Mouse (Mus musculus): ENCODE measurements around the gene 1700021F05Rik. TPM values are rescaled to one million over a fixed set of nuclear protein-coding genes. Genes with fewer than 3 reads are reported as not detected.
A peak's percentile ranks its signal among the peaks of the same experiment; 100 is the strongest.
"Not testable (repeated sequence)": the region's sequence is repeated elsewhere in the genome, so short reads cannot be mapped to it uniquely, and the experiment has no call there.

The 1700021F05Rik gene
- polyA plus RNA-seq, 1 experiment from 2014 or later = 62.6 TPM

DNA sequence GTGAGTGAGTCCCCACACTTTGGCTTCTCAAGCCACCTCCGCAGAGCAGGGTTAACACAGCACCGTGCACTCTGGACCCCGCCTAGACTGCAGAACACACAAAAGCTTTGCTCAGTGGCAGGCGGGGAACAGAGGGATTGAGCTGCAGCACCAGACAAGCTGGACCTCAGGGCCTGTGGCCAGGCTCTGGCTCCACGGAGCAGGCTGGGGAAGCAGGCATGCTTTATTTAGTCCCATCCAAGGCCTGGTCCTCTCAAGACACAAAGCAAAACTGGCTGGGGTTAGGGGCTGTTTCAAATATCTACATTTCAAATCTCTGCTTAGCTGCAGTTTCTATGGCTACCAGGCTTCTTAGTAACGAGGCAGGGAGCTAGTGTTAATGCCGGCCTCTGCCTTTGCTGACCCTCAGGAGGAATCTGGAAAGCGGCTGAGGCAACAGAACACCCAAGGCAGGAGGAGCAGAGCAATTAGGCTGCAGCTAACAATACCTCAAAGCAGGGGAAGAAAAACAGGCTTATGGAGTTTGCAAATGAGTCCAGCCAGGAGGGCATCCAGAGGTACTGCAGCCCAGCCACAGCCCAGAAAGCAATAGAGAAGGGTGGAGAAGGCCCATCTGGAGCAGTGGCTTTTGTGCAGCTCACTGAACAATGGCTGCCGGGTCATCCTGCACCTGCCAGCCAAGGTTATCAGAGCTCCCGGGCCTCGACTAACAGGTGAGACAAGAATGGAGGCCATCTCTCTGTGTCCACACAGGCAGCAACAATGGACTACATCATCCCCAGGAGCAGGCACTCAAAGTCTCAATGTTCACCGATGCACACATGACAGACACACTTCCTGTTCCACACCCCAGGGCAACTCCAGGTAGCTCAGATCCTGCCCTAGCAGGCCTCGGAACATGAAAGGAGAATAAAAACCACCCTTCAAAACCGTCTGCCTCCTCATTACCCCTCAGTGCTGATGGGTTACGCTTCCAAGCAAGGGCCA is 13.2 kb downstream of the 1700021F05Rik start:
- H3K36me3 ChIP-seq (replicated peaks) = peaks cover 13% of the 10 kb centered on the region; the same call in 1 of the 2 replicates
- 19% methylated on average over 15 of the region's 15 CpGs for whole genome bisulfite sequencing

DNA sequence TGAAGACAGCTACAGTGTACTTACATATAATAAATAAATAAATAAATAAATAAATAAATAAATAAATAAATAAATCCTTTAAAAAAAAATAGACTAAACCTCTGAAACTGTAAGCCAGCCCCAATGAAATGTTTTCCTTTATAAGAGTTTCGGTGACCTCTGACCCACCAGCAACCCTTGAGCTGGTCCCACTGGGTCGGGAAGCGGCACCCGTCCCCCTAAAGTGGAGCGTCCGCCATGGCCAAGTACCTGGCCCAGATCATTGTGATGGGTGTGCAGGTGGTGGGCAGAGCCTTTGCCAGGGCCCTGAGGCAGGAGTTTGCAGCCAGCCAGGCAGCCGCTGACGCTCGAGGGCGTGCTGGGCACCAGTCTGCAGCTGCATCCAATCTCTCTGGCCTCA is 16.9 kb downstream of the 1700021F05Rik start, which contains the start of gene Gm9803:
Gene Gm9803, plus strand, starts transcription at position 154 of the 400 bp plus-strand sequence.
- H3K27ac ChIP-seq; H3K4me3 ChIP-seq; H3K36me3 ChIP-seq (replicated peaks); ATAC-seq (replicated peaks); H3K9me3 ChIP-seq; H3K27me3 ChIP-seq (replicated peaks); H3K4me2 ChIP-seq; H3K9ac ChIP-seq: not testable (repeated sequence)
- WGBS = 95% methylated on average over 10 of the region's 10 CpGs
- H3K4me1 ChIP-seq = peaks cover 22% of the 10 kb centered on the region

More for the DNA sequence above, 13.2 kb downstream of the 1700021F05Rik start:
- Histone ChIP-seq H3K4me1 (peaks cover 22% of the 10 kb centered on the region), H3K9ac (peak overlapping the region; percentile 23), H3K27ac (peak overlapping the region; percentile 87), H3K27me3 (replicated peaks) (no peaks in the 10 kb centered on the region), H3K9me3 (no peaks in the 10 kb centered on the region), H3K4me2 (no peak overlapping the region; the same call in 1 of the 2 replicates), H3K4me3 (no peak overlapping the region)
- peak; percentile 83 for ATAC-seq (replicated peaks)

DNA sequence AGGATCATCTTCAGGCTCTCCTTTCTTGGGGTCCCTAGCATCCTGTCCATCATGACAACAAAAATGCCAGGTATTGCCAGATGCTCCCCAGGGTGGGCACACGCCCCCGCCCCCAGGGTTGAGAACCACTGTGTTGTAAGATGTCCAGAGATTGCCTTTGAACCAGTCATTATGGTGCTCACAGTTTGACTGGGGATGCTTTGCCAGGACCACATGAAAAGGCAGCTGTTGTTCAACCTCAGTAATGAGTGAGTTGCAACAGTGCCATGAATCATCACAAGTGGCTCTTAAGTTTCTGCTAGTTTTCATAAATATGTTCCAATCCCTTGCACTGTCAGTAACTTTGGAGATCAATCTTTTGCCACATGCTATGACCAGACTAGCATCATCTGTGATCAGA is 20.8 kb downstream of the 1700021F05Rik start:
- Histone ChIP-seq H3K4me3 (no peak overlapping the region), H3K9ac (no peak overlapping the region), H3K4me1 (no peaks in the 10 kb centered on the region), H3K4me2 (no peak overlapping the region), H3K36me3 (replicated peaks) (no peaks in the 10 kb centered on the region), H3K27ac (no peak overlapping the region), H3K9me3 (no peaks in the 10 kb centered on the region), H3K27me3 (replicated peaks) (no peaks in the 10 kb centered on the region)
- no peak for ATAC-seq (replicated peaks)
- 98% methylated on average over 2 of the region's 2 CpGs for WGBS

DNA sequence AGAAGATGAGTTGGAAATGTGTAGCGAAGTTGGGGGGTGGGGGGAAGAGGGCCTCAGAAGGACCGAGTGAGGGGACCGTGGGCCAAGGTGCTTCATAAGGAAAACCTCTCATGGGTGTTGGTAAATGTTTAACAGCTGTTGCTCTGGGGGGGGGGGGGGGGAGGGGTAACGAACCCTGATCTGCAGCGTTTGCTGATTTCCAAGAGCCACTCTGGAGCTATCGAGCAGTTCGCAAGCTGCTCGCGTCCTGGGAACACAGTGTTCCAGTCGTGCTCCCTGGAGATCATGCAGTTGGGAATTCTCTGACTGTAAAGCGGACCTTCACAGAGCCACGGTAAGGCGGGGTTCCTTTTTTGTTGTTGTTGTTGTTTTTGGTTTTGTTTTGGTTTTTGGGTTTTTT is 22.4 kb downstream of the 1700021F05Rik start:
- Histone ChIP-seq H3K4me1 (no peaks in the 10 kb centered on the region), H3K27ac (no peak overlapping the region), H3K9ac (no peak overlapping the region), H3K36me3 (replicated peaks) (0 out of 2 replicates have a peak, but pooled peaks cover under 1% of the 10 kb centered on the region), H3K27me3 (replicated peaks) (no peaks in the 10 kb centered on the region), H3K4me3 (no peak overlapping the region), H3K9me3 (no peaks in the 10 kb centered on the region), H3K4me2 (no peak overlapping the region)
- no peak for ATAC-seq (replicated peaks)
- 80% methylated on average over 12 of the region's 13 CpGs for WGBS

GRCm38 (mm10) chr10:43517836-43518235 is 23.0 kb downstream of the 1700021F05Rik start:
- H3K27ac ChIP-seq = no peak overlapping the region
- WGBS = 60% methylated on average over 4 of the region's 4 CpGs
- no peak for ATAC-seq (replicated peaks)

GRCm38 (mm10) chr10:43516992-43517660 is 23.7 kb downstream of the 1700021F05Rik start:
- H3K27me3 ChIP-seq (replicated peaks) = no peaks in the 10 kb centered on the region
- no peaks in the 10 kb centered on the region for H3K4me1 ChIP-seq
- no peak overlapping the region for H3K4me2 ChIP-seq
- H3K4me3 ChIP-seq = no peak overlapping the region
- no peak overlapping the region for H3K9ac ChIP-seq
- WGBS = 78% methylated on average over 6 of the region's 6 CpGs
- peak; percentile 53 for ATAC-seq (replicated peaks)
- H3K36me3 ChIP-seq (replicated peaks) = 0 out of 2 replicates have a peak, but pooled peaks cover 7% of the 10 kb centered on the region
- no peaks in the 10 kb centered on the region for H3K9me3 ChIP-seq
- no peak overlapping the region for H3K27ac ChIP-seq

More at GRCm38 (mm10) chr10:43517836-43518235, 23.0 kb downstream of the 1700021F05Rik start:
- H3K4me3 ChIP-seq = no peak overlapping the region
- no peaks in the 10 kb centered on the region for H3K27me3 ChIP-seq (replicated peaks)
- H3K36me3 ChIP-seq (replicated peaks) = 0 out of 2 replicates have a peak, but pooled peaks cover 4% of the 10 kb centered on the region
- H3K4me2 ChIP-seq = no peak overlapping the region
- H3K9ac ChIP-seq = no peak overlapping the region
- H3K9me3 ChIP-seq = no peaks in the 10 kb centered on the region
- H3K4me1 ChIP-seq = no peaks in the 10 kb centered on the region

DNA sequence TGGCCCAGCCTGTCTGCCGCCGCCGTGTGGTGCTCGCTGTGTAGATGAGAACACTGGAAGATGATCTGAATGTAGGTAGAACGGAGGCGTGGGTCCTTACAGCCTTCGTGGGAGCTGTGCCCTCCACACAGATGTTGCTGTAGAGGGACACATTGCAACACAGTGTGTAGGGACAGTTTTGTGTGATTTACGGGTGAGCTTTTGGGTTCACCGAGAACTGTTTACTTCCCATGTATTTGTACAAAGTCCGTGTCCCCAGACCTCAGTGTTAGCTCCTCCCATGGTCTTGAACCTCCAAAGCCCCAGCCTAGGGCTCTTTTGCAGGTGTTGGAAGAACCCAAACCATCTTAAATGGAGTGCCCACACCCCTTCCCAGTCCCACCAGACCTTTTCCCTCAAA is 27.8 kb downstream of the 1700021F05Rik start:
- no peak for ATAC-seq (replicated peaks)
- peaks cover 31% of the 10 kb centered on the region for H3K36me3 ChIP-seq (replicated peaks)
- no peaks in the 10 kb centered on the region for H3K27me3 ChIP-seq (replicated peaks)
- no peak overlapping the region for H3K27ac ChIP-seq
- no peaks in the 10 kb centered on the region for H3K4me1 ChIP-seq
- H3K4me3 ChIP-seq = no peak overlapping the region
- WGBS = 94% methylated on average over 10 of the region's 10 CpGs
- H3K9ac ChIP-seq = no peak overlapping the region
- no peak overlapping the region for H3K4me2 ChIP-seq
- H3K9me3 ChIP-seq = no peaks in the 10 kb centered on the region

- ATAC-seq (replicated peaks) = no peak
- Histone ChIP-seq H3K9me3 (no peaks in the 10 kb centered on the region), H3K4me1 (no peaks in the 10 kb centered on the region)
Observed at GRCm38 (mm10) chr10:43509228-43509627, 31.6 kb downstream of the 1700021F05Rik start.

GRCm38 (mm10) chr10:43507051-43507450 is 33.7 kb downstream of the 1700021F05Rik start:
- WGBS = 72% methylated on average over 4 of the region's 4 CpGs
- no peak for ATAC-seq (replicated peaks)
- H3K4me3 ChIP-seq = no peak overlapping the region
- H3K27me3 ChIP-seq (replicated peaks) = no peaks in the 10 kb centered on the region
- H3K27ac ChIP-seq = no peak overlapping the region
- no peaks in the 10 kb centered on the region for H3K9me3 ChIP-seq
- no peaks in the 10 kb centered on the region for H3K4me1 ChIP-seq
- H3K36me3 ChIP-seq (replicated peaks) = peaks cover 30% of the 10 kb centered on the region
- no peak overlapping the region for H3K4me2 ChIP-seq
- H3K9ac ChIP-seq = no peak overlapping the region

More at GRCm38 (mm10) chr10:43509228-43509627, 31.6 kb downstream of the 1700021F05Rik start:
- WGBS = 96% methylated on average over 7 of the region's 7 CpGs
- H3K4me2 ChIP-seq = no peak overlapping the region
- H3K27ac ChIP-seq = no peak overlapping the region
- H3K36me3 ChIP-seq (replicated peaks) = peaks cover 38% of the 10 kb centered on the region
- H3K27me3 ChIP-seq (replicated peaks) = no peaks in the 10 kb centered on the region
- H3K9ac ChIP-seq = no peak overlapping the region
- no peak overlapping the region for H3K4me3 ChIP-seq

GRCm38 (mm10) chr10:43504291-43504690 is 36.5 kb downstream of the 1700021F05Rik start:
- H3K4me2 ChIP-seq = no peak overlapping the region
- no peak overlapping the region for H3K4me3 ChIP-seq
- H3K9me3 ChIP-seq = no peaks in the 10 kb centered on the region
- 85% methylated on average over 1 of the region's 1 CpGs for WGBS
- 0 out of 2 replicates have a peak, but pooled peaks cover 7% of the 10 kb centered on the region for H3K36me3 ChIP-seq (replicated peaks)
- no peaks in the 10 kb centered on the region for H3K27me3 ChIP-seq (replicated peaks)
- no peak overlapping the region for H3K9ac ChIP-seq
- no peak overlapping the region for H3K27ac ChIP-seq
- no peaks in the 10 kb centered on the region for H3K4me1 ChIP-seq
- ATAC-seq (replicated peaks) = no peak

GRCm38 (mm10) chr10:43502599-43502998 is 38.2 kb downstream of the 1700021F05Rik start:
- Histone ChIP-seq H3K27me3 (replicated peaks) (no peaks in the 10 kb centered on the region), H3K9me3 (no peaks in the 10 kb centered on the region), H3K4me1 (no peaks in the 10 kb centered on the region), H3K27ac (no peak overlapping the region), H3K36me3 (replicated peaks) (peaks cover 15% of the 10 kb centered on the region), H3K4me2 (no peak overlapping the region), H3K4me3 (no peak overlapping the region), H3K9ac (no peak overlapping the region)
- 91% methylated on average over 4 of the region's 4 CpGs for WGBS
- ATAC-seq (replicated peaks) = no peak

DNA sequence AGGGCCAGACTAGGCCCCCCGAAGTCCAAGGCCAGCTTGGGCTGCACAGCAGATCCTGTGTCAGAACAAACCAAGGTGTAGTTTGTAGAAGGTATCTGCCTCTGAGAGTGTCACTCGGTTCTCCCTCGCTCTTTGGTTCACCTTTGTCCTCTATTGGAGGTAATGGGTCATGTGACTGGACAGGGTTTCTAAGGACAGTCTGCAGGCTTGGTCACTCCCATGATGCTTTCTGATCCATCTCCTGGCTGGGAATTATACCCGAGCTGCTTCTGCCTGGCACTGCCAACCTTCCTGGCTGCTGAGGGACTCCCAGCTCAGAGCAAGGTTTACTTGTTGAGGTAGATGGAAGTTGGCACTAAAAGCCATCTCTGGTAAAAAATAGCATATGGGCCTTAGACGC is 49.9 kb downstream of the 1700021F05Rik start:
- Histone ChIP-seq H3K9me3 (no peaks in the 10 kb centered on the region), H3K27me3 (replicated peaks) (no peaks in the 10 kb centered on the region), H3K36me3 (replicated peaks) (0 out of 2 replicates have a peak, but pooled peaks cover 6% of the 10 kb centered on the region), H3K27ac (no peak overlapping the region), H3K4me3 (no peak overlapping the region), H3K4me1 (no peaks in the 10 kb centered on the region), H3K4me2 (no peak overlapping the region), H3K9ac (no peak overlapping the region)
- WGBS = 91% methylated on average over 5 of the region's 5 CpGs
- no peak for ATAC-seq (replicated peaks)

Measured in midbrain, embryonic 15.5 days (tissue).